ENCODE assay signal across 9 mouse cellular contexts in the genomic region with DNA sequence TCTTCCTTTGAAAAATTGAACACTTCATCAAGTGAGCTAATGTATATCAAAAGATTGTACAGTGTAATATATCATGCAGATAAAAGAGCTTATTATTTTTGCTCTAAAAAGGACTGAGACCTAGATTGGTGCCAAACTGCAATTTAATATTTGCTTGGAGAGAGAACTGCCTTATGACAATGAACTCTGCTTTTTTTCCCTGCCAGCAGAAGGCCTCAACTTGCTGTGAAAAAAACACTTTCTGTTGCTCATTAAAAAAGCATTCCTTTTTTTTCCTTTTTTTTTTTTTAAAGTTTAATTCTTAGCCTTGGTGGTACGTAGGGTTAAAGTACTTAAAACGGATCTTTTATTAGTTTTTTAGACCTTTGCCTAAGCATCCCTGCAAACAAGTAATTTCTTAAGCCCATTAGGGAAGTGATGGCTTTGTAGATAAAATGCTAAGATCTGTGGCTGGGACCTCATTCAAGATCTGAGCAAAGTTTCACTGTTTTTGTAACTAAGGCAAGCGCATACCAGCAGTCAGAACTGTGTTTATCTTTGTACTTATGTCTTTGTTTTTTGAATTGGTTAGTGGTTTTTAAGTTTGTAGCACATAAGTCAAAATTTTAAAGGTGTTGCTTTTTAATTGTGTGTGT. TPM values are rescaled to one million over a fixed set of nuclear protein-coding genes. Genes with fewer than 3 reads are reported as not detected.
DNase-seq lines count a peak whose midpoint lies in the region; ATAC-seq and TF ChIP-seq lines count a peak whose summit lies in the region.
"Had no signal": no experiment of that assay in that cellular context is flagged by ENCODE, and none has a peak within 500 bp of the region (broad histone marks: within the 10 kb centered on the region; RNA-seq: fewer than 3 reads in every experiment).

No protein-coding gene starts in this region.

- TF ChIP-seq POLR2A in thymus, adult 2 months (IDR thresholded peaks at IDR 0.05; ENCODE audit: control insufficient read depth, extremely low read depth, insufficient read depth, low read length, poor library complexity), result no peak

- intact Hi-C loops in heart, postnatal 10 days (cut with DNase I), result loop anchor here (5.0 kb wide), 1 partner anchor 46 kb away; no protein-coding TSS in a partner anchor

- TF ChIP-seq EP300 in heart, postnatal 0 days (IDR thresholded peaks at IDR 0.05; ENCODE audit: low read depth), result no peak

- H3K27me3 ChIP-seq in heart, postnatal 0 days (ENCODE audit: control insufficient read depth, insufficient read depth, low read length), result no peaks in the 10 kb centered on the region
- H3K27me3 ChIP-seq in hindbrain, embryonic 13.5 days, result no peaks in the 10 kb centered on the region
- H3K27me3 ChIP-seq in midbrain, embryonic 14.5 days (ENCODE audit: control insufficient read depth, insufficient read depth, low read length), result no peaks in the 10 kb centered on the region
- no peaks in the 10 kb centered on the region for H3K27me3 ChIP-seq in thymus, adult 2 months (ENCODE audit: control insufficient read depth, insufficient read depth, low read length)
- H3K27me3 ChIP-seq: Patski had no signal

- WGBS in heart, postnatal 0 days, result 63% methylated on average over 3 of the region's 3 CpGs
- 67% methylated on average over 3 of the region's 3 CpGs for WGBS in hindbrain, embryonic 13.5 days
- 57% methylated on average over 3 of the region's 3 CpGs for WGBS in midbrain, embryonic 14.5 days
- 25% methylated on average over 3 of the region's 3 CpGs for WGBS in thymus, adult 2 months

- peak overlapping the region; percentile 69 for H3K4me2 ChIP-seq in heart, postnatal 0 days (ENCODE audit: low read depth, low read length)
- H3K4me2 ChIP-seq in hindbrain, embryonic 13.5 days, result peak overlapping the region; percentile 63
- H3K4me2 ChIP-seq in midbrain, embryonic 14.5 days (ENCODE audit: low read length), result peak overlapping the region; percentile 63

- no peak for TF ChIP-seq CTCF in heart, postnatal 0 days (IDR thresholded peaks at IDR 0.05; ENCODE audit: low read depth)
- TF ChIP-seq CTCF in thymus, adult 2 months (IDR thresholded peaks at IDR 0.05; ENCODE audit: borderline replicate concordance, control insufficient read depth, extremely low read depth, insufficient read depth, low read length, poor library complexity), result no peak

- H3K27ac ChIP-seq in heart, postnatal 0 days (ENCODE audit: low read depth), result peak overlapping the region; percentile 98; the same call in 1 of the 2 replicates
- peak overlapping the region; percentile 96 for H3K27ac ChIP-seq in hindbrain, embryonic 13.5 days
- no peak overlapping the region for H3K27ac ChIP-seq in midbrain, embryonic 14.5 days (replicated peaks; ENCODE audit: low read depth, low read length)
- H3K27ac ChIP-seq in thymus, adult 2 months (ENCODE audit: control insufficient read depth, insufficient read depth, low read length), result no peak overlapping the region

- no peak for ATAC-seq in heart, postnatal 0 days (ENCODE audit: insufficient read depth, low read depth)
- ATAC-seq in hindbrain, embryonic 13.5 days (ENCODE audit: low FRiP score), result no peak
- no peak for ATAC-seq in midbrain, embryonic 14.5 days (ENCODE audit: low FRiP score, low TSS enrichment)
- ATAC-seq in activated CD4-positive, CD25-positive, alpha-beta regulatory T cell, adult 4 months, result no peak
- ATAC-seq: Patski had no signal

- peak overlapping the region; percentile 98 for H3K9ac ChIP-seq in heart, postnatal 0 days (replicated peaks; ENCODE audit: low read depth, low read length)
- H3K9ac ChIP-seq in hindbrain, embryonic 13.5 days, result peak overlapping the region; percentile 98
- peak overlapping the region; percentile 98; the same call in 1 of the 2 replicates for H3K9ac ChIP-seq in midbrain, embryonic 14.5 days (replicated peaks; ENCODE audit: low read length)

- peak overlapping the region; percentile 98 for H3K4me3 ChIP-seq in heart, postnatal 0 days (ENCODE audit: low read depth, low read length)
- H3K4me3 ChIP-seq in hindbrain, embryonic 13.5 days, result peak overlapping the region; percentile 91
- peak overlapping the region; percentile 91 for H3K4me3 ChIP-seq in midbrain, embryonic 14.5 days (replicated peaks; ENCODE audit: low read depth, low read length)
- H3K4me3 ChIP-seq in thymus, adult 2 months (ENCODE audit: control insufficient read depth, insufficient read depth, low read length), result no peak overlapping the region

- DNase-seq in heart, postnatal 0 days (ENCODE audit: low spot score), result no peak
- DNase-seq in heart, postnatal 10 days, result no peak
- DNase-seq in brain, adult 2 months (ENCODE audit: low read depth, low spot score), result peak; percentile 17
- no peak for DNase-seq in midbrain, embryonic 14.5 days
- DNase-seq in thymus, adult 2 months, result no peak
- no peak for DNase-seq in ovary, adult 18-20 months (ENCODE audit: low spot score)

- H3K36me3 ChIP-seq in heart, postnatal 0 days (replicated peaks; ENCODE audit: control insufficient read depth, insufficient read depth, low read length), result no peaks in the 10 kb centered on the region
- no peaks in the 10 kb centered on the region for H3K36me3 ChIP-seq in hindbrain, embryonic 13.5 days
- no peaks in the 10 kb centered on the region for H3K36me3 ChIP-seq in midbrain, embryonic 14.5 days (ENCODE audit: control insufficient read depth, insufficient read depth, low read length)
- H3K36me3 ChIP-seq in thymus, adult 2 months (ENCODE audit: control insufficient read depth, insufficient read depth, low read length), result no peaks in the 10 kb centered on the region

- H3K9me3 ChIP-seq in heart, postnatal 0 days (replicated peaks; ENCODE audit: control insufficient read depth, low read length), result no peaks in the 10 kb centered on the region
- no peaks in the 10 kb centered on the region for H3K9me3 ChIP-seq in hindbrain, embryonic 13.5 days
- no peaks in the 10 kb centered on the region for H3K9me3 ChIP-seq in midbrain, embryonic 14.5 days (ENCODE audit: control insufficient read depth, low read length)

- H3K4me1 ChIP-seq in heart, postnatal 0 days (ENCODE audit: control insufficient read depth, insufficient read depth), result peaks cover 19% of the 10 kb centered on the region; the same call in 1 of the 2 replicates
- peaks cover 23% of the 10 kb centered on the region for H3K4me1 ChIP-seq in hindbrain, embryonic 13.5 days (replicated peaks)
- peaks cover 18% of the 10 kb centered on the region for H3K4me1 ChIP-seq in midbrain, embryonic 14.5 days (ENCODE audit: control insufficient read depth, insufficient read depth, low read length)
- peaks cover 4% of the 10 kb centered on the region; the same call in 1 of the 2 replicates for H3K4me1 ChIP-seq in thymus, adult 2 months (replicated peaks; ENCODE audit: control insufficient read depth, insufficient read depth, low read length)

RNA-seq across cellular contexts. Expression of a gene that starts 1.7 kb away (rescaled TPM):
- total RNA-seq in heart, postnatal 0 days (2014; rRNA removed; ENCODE audit: low replicate concordance), result 26.8 and 28.3 TPM in 2 replicates
- 49.8 and 51.5 TPM in 2 replicates for polyA plus RNA-seq in heart, postnatal 0 days (2015; fragmentation: Nextera tagmentation; extraction: Ambion mirVana)
- total RNA-seq in heart, postnatal 10 days (2021), result 10 to 100 TPM; 77.3 to 80.1 TPM
- 84.7 and 85.7 TPM in 2 replicates for polyA plus RNA-seq in hindbrain, embryonic 13.5 days (2015; fragmentation: Nextera tagmentation; extraction: Ambion mirVana)
- polyA plus RNA-seq in midbrain, embryonic 14.5 days (2014; fragmentation: Nextera tagmentation; extraction: Ambion mirVana), result 83.4 and 84.7 TPM in 2 replicates
- polyA plus RNA-seq in thymus, adult 2 months (2012; rRNA removed), result 41.7 and 48.3 TPM in 2 replicates
- polyA plus RNA-seq in activated CD4-positive, CD25-positive, alpha-beta regulatory T cell, adult 4 months (2017; shearing (Covaris generic)), result 1 to 10 TPM; 6.9 to 8.5 TPM

Comparison
In these comparisons a context has a peak if more than half of its experiments do, and no peak if none do; other contexts are left out.
1. H3K27ac ChIP-seq: peak in heart, postnatal 0 days (single experiment) and hindbrain, embryonic 13.5 days (single experiment); none in midbrain, embryonic 14.5 days (single experiment) and thymus, adult 2 months (single experiment).
2. Peak in every context shown above with its lines, with median percentiles within 50 percentile points of each other: H3K4me2 ChIP-seq and H3K9ac ChIP-seq.